Mouse (Mus musculus): ENCODE data around the gene Ffar3.
A peak's percentile ranks its signal among the peaks of the same experiment; 100 is the strongest.

Gene Ffar3

GRCm38 (mm10) chr7:30856078-30856477 is at the start of gene Ffar3:
Gene Ffar3, minus strand, starts transcription at chr7:30856178.
- DNase-seq: no peak

DNA sequence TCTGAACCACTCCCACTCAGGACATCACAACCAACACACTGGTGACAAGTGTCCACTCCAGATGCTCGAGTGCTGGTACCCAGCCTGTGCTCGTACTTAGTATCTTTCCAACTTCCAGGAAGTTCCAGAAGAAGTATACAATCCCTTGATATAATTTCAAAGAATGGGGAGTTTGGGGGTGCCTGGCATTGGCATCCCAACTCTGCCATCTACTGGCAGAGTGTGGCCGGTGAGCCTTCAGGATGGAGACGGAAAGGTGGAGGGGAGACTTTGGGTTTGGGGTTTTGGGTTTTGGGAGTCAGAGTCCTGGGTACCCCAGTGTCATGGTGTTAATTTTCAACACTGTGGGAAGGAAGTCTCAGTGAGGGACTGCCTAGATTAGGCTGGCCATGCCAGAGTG is 48.1 kb upstream of the Ffar3 start:
- DNase-seq: peak; percentile 30 to 41

DNA sequence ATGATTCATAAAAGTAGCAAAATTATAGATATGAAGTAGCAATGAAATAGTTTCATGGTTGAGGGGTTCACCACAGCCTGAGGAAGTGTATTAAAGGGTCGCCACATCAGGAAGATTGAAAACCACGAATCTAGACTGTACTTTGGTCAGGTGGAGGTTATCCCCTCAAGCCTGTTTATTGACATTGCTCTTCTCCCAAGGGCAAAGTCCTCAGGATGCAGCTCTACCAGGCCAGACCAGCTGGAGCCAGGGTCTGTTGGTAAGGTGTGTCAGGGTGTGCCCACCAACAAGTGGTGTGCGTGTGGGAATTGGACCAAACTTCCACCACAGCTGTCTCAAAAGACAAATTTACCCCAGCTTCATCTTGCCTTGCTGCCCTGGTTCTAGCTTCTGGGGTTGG is 39.2 kb upstream of the Ffar3 start:
- DNase-seq: no peak

DNA sequence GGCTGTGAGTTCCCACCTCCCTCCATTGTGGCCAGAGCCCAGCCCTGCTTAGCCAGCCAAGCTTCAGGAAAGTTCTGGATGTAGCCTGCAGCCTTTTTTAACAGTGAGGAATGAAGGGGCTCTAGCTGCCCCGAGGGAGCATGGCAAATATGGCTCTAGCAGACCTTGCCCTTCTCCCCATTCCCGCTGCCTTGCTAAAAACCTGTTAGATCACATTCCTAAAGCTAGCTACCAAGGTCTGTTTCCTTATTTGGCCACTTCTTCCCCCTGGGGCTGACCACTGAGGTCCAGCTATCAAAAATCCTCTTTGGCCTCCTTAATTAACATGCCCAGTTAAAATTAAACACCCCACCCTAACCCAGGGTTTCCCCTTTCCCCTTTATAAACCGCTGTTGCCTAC is 36.5 kb upstream of the Ffar3 start:
- peak in 1 of 2 experiments; percentile 27 for DNase-seq

DNA sequence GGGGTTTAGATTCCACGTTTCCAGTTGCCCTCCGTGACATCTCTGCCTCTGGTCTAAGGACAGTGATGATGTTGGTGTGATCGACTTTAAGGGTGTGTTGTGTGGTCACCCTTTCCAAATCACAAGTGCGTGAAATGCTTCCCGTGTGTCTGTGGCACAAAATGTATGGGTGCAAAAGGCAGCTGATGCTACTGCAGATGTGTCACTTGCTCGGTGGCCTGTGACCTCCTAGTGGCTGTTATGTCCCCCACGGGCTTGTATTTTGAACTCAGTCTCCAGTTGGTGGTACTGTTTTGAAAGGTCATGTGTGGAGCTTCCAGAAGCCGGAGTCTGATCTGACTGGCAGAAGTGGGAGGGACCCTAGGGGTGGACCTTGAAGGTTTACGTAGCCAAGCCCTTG is 35.8 kb upstream of the Ffar3 start:
- no peak for DNase-seq

GRCm38 (mm10) chr7:30890681-30891080 is 34.7 kb upstream of the Ffar3 start:
- DNase-seq: no peak

- DNase-seq: no peak
These were observed 32.8 kb upstream of the Ffar3 start for GRCm38 (mm10) chr7:30888786-30889185.

GRCm38 (mm10) chr7:30887568-30888188 is 31.7 kb upstream of the Ffar3 start:
- no peak for DNase-seq

DNA sequence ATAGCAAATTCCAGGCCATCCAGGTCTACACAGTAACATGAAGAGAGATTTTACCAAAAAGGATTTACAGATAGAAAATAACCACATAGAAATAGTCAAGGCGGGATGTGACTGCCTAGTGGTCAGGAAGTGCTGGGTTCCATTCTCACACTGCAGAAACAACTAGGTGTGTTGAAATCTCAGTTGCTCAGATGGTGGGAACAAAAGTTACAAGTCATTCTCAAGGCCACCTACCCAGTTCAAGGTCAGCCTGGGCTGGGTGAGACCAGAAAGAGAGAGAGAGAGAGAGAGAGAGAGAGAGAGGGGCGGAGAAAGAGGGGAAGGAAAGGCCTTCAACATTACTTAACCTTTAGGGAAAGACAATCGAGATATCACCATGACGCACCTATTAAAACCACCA is 30.9 kb upstream of the Ffar3 start:
- no peak for DNase-seq

- DNase-seq: no peak
These were observed 28.1 kb upstream of the Ffar3 start for GRCm38 (mm10) chr7:30884047-30884446.

- no peak for DNase-seq
These were observed 25.4 kb upstream of the Ffar3 start for GRCm38 (mm10) chr7:30881367-30881766.

GRCm38 (mm10) chr7:30880176-30880575 is 24.2 kb upstream of the Ffar3 start, which contains the start of gene Cd22:
Gene Cd22, minus strand, starts transcription at chr7:30880342.
- DNase-seq: no peak

GRCm38 (mm10) chr7:30878950-30879349 is 23.0 kb upstream of the Ffar3 start:
- no peak for DNase-seq

DNA sequence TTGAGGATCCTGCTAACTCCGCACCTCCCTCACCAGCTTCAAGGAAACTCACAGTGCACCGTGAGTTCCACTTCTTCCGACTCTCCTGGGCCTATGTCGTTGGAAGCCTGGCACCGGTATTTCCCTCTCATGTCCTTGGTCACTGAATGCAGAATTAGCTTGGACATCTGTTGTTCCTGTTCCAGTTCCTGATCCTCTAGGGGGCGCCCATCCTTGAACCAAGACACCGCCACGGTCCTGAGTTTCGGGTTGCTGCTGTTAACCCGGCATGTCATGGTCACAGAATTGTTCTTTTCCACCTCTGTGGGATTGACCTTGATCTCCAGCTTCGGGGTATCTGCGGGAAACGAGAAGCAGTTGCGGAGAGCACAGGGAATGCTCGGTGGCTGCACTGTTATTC is 17.1 kb upstream of the Ffar3 start:
- peak; percentile 85 to 89 for DNase-seq

DNA sequence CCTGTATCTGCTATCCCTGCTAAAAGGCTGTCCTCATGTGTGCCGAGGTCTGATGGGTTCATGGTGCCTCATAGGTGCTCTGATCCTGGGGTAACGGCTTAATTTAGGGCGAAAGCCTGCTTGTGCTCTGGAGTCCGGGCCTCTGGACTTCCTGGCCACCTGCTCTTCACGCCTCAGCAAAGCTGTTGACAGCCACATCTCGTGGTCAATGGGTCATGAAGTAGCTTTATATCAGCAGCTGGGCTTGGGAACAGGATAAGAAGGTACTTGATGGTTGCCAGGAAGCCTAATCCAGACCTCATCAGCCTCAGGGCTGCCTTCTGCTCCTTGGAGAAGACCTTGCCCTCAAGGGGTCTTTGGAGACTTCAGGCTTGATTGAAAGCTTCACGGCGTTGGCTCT is 7.4 kb upstream of the Ffar3 start:
- DNase-seq: peak in 1 of 2 experiments; percentile 21

- no peak for DNase-seq
These were observed 5.5 kb upstream of the Ffar3 start, which contains the start of gene Ffar1 for GRCm38 (mm10) chr7:30861464-30861863. Gene Ffar1, minus strand, starts transcription at chr7:30861564.

GRCm38 (mm10) chr7:30859635-30860402 is 3.8 kb upstream of the Ffar3 start:
- peak; percentile 73 to 79 for DNase-seq

DNA sequence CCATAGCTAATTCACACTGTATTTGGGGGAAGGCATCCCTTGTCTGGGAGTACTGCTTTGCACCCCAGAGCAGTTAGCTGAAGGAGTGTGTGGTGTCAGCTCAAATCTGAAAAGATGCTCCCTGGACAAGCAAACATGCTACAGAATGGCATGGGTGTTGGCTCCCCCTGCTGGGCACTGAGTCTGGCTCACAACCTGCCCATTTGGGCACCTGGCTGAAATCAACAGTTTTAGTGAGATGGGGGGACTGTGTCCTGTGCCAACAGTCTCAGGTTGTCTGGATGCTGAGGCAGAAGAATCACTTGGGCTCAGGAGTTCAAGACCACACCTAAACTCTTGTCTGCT is 3.3 kb upstream of the Ffar3 start:
- peak; percentile 88 to 90 for DNase-seq

- no peak for DNase-seq
These were observed 1.8 kb upstream of the Ffar3 start for GRCm38 (mm10) chr7:30857746-30858145.

DNA sequence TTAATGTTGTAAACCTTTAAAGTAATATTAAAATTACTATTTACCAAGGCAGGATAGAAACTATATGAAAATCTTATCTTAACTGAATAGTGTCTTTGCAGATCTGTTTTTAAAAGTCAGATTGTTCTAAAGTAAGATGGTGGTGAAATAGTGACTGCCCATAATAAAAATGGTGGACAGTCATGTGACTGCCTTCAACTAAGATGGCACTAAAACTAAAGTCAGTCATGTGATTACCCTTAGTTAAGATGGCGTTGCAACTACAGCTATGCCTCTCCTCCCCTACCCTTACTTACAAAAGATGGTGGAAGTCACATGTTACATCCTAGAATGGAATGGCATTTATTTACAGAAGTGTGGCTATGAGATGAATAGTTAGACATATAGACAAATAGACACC is 4.6 kb downstream of the Ffar3 start:
- DNase-seq: no peak

GRCm38 (mm10) chr7:30847934-30848333 is 8.0 kb downstream of the Ffar3 start:
- DNase-seq: no peak

DNA sequence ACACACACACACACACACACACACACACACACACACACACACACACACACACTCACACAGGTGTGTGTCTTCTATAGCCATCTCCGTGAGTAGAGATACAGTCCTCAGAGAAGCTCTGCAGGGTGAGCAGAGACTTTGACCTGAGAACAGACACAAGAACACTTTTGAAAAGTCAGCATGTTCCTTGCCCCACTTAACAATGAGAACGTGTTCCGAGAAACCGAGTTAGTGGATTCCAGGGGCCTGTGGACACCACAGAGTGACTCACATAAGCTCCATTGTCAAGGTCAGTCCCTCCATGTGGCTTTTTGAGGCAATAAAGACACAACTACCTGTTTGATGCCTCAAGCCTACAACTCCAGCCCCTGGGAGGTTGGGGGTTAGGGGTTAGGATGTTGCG is 8.6 kb downstream of the Ffar3 start:
- no peak for DNase-seq

- no peak for DNase-seq
These were observed 9.4 kb downstream of the Ffar3 start for GRCm38 (mm10) chr7:30846505-30847053.

DNA sequence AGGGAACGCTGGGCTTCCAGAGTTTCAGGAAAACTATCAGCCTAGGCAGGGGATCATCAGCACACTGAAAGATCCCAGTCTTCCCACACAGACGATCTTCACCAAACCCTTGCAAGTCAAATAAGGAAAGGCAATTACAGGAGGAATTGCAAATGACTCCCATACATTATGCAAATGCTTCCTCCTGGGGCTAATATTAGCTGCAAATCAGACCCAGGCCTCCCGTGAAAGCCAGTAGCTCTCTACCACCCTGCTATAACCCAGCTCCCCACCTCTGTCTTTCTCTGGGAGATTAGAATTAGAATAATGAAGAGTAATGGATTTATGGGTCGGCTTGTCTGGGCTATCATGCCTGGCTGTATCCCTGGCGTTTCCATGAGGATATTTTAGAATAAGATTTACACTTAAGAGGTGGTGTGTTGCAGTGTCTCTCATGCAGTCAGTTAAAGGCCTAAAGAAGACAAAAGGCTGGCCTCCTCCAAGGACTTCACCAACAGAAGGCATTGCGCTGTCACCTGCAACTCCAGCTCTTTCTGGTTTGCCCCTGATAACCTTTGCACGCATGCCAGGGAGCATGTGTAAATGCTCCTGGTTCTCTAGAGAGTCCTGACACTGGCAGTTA is 11.2 kb downstream of the Ffar3 start:
- DNase-seq: no peak

Data from kidney, postnatal 4 days (tissue).